Mouse (Mus musculus) heart, adult 8-10 months (tissue): Measurements from ENCODE around the gene Svop. TPM values are rescaled to one million over a fixed set of nuclear protein-coding genes. Genes with fewer than 3 reads are reported as not detected.
A peak's percentile ranks its signal among the peaks of the same experiment; 100 is the strongest.

Experiments used
- DNase-seq: peaks from one replicate; pipeline ENCODE4 v3.0.0; 2022; ENCODE audit warnings: low spot score
- total RNA-seq, 4 experiments: library from RNA; stranded (reverse); gene quantifications; 2 replicates each; pipeline ENCODE4 v1.2.4; 2022

Svop gene
- total RNA-seq, 4 experiments from 2014 or later = not detected

DNA sequence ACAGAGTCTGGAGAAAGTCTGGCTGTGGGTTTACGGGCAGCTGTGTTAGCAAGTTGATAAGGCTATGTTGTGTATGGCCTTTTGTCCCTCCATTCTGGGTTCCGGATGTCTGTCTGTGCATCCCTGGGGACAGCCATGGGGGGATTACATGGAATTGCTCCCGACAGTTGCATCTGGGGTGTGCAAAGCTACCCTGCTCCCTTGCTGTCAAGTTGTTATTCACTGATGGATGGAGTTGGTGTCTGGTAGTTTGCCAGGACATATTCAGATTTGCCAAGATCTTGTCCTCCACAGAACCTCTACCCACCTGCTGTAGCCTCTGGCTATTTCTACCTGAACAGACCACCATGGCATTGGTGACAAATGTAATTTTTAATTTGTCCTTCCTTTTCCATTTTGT lies 45.2 kb downstream of the Svop start:
- no peak for DNase-seq

DNA sequence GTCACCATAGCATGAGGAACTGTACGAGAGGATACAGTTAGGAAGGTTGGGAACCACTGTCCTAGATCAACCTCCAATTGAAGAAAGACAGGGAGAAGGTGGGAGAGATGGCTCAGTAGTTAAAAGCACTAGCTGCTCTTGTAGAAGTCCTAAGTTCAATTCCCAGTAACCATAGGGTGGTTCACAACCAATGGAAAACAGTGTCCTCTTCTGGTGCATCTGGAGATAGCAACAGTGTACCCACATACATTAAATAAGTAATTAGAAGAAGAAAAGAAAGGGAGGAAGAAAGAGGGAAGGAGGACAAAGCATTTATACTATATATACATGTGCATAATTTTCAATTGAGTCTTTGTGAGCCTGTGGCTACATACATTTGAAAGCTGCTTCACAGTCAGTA lies 46.2 kb downstream of the Svop start:
- peak; percentile 16 for DNase-seq

DNA sequence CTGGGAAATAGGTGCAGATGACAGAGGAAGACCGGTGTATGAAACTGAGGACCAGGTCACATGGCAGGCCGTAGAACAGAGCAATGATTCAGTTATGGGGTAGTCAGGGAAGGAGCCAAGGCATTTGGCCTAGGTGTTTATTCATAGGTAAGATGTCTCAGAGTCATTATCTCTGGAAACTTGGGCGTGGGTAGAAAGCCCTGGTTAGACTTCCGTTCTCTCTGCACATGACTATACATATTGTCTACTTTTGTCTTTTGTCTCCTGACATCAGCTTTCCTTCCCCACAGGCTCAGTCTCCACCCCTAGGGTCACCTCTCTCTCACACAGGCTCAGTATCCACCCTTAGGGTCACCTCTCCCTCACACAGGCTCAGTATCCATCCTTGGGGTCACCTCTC lies 47.6 kb downstream of the Svop start:
- no peak for DNase-seq

DNA sequence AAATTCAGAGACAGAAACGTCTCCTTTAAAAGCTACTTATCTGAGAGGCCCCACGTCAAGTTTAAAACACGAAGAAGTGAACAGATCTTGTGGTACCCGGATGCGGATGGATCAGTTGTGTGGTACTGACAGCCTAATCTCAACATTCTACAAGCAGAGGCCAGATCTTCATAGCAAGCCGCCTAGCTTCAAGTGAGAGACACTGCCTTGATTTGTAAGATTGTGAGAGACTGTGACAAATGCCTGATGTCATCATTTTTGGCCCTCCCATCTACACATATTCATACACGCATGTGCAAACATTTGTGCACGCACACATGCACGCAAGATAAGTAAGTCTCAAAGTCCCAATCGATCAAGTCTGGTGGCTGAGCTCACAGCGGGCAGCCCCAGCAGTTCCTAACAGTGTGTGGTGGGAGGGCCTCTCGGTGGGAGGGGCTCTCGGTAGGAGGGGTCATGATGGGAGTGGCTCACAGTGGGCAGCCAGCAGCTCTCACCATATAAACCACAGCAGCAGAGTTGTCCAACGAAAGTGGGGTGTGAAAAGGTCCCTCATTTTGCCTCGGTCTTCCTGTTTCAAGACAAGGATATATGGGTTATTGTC lies 49.9 kb downstream of the Svop start:
- no peak for DNase-seq

DNA sequence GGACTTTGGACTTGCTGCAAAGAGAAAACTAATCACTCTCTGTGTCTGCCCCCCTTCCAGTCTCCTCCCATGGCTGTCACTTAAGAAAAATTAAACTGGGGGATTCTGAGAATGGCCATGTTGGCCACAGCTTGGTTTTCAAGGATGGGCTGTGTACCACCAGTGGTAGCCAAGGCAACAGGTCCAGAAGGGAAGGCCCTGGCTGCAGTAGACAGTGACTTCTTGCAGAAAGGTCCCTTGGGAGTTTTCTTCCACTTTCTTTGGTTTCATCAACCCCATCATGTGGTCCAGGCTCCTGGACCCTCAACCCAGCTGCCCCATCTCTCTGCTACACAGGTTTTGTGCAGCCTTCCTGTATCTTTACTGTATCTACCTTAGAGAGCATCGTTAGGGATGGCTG lies 50.5 kb downstream of the Svop start:
- DNase-seq = no peak

DNA sequence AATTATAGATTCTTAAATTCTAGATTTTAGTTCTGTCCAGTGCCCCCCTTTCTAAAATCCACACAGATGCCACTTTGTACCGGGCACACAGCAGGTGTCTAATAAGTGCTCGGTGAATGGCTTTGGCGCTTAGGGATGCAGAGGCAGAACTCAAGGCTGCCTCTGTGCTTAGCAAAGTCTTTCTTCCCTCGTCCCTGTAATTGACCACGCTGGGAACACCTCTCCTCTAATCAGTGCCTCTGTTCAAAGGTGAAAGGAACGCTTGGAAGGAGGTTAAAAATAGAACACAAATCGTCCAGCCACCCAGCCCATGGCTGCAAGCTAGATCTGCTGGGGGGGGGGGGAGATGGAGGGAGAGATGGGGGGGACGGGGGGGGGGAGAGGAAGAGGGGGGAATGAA lies 50.9 kb downstream of the Svop start:
- DNase-seq = no peak

DNA sequence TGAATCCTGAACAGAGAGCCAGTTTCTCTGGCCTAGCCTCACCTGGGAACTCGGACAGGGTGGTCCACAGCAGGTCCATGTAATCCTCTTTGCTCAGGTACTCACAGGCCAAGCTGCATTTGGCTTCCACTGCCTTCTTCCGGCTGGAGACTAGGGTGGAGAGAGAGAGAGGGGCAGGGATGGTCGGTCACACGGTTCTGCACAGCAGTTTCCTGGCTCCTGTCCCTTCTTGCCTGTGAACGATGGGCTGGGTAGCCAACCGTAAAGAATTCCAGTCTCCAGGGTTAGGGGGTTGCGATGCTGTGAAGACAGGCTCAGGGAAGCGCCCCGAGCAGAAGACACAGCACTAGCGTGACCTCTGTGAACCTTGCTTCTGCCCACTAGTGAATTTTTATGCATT lies 56.3 kb downstream of the Svop start:
- no peak for DNase-seq

DNA sequence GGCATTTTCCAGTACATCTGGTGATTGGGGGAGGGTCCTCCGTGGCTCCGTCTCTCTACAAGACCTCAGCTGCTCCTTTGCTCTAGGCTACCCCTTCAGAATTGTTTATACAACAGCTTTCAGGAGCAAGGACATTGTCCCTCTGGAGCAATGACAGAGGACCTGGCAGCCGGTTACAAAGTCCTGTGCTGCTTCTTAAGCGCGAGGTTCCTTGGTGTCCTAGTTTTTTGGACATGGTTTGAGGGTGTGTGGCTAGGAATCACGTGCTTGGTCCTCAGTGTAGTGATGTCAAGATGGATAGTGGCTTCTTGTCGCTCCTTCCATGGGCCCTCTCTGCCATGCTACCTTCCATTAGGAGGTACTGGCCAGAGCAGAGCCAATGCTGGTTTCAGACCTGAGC lies 57.0 kb downstream of the Svop start:
- no peak for DNase-seq

DNA sequence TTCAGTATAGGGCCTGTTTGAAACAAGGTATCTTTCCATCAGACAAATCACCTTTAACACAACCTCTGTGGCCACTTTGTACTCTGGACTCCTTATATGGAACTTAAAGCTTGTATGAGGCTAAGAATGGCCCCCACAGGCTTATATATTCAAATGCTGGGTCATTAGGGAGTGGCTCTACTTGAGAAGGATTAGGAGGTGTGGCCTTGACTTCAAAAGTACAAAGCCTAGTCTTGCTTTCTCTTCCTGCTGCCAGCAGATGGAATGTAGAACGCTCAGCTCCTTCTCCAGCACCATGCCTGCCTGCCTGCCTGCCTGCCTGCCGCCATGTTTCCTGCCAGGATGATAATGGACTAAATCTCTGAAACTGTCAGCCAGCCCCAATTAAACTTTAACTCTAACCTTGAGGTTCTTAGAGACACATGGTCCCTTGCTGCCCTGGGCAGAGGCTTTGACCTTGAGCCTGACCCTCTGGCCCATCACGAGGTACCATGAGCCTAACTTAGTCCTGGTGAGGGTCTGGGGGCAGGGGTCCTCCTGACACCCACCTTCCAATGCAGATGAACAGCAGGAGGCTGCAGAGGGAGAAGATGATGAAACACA lies 59.1 kb downstream of the Svop start:
- no peak for DNase-seq

DNA sequence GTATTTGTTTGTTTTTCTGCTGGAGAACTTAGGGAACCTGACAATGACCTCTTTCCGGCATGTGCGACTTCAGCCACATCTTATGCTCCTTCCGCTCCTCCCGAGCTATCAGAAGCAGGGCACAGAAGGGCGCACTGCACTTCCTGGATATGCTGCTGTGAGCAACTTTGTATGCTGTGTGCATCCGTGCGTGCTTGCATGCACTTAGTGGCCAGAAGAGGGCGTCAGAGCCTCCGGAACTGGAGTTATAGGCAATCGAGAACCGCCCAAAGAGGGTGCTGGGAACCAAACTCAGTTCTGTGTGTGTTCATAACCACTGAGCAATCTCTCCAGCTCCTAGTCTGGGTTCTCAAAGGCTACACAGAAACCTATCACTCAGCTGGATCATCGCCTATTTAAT lies 60.7 kb downstream of the Svop start:
- no peak for DNase-seq

DNA sequence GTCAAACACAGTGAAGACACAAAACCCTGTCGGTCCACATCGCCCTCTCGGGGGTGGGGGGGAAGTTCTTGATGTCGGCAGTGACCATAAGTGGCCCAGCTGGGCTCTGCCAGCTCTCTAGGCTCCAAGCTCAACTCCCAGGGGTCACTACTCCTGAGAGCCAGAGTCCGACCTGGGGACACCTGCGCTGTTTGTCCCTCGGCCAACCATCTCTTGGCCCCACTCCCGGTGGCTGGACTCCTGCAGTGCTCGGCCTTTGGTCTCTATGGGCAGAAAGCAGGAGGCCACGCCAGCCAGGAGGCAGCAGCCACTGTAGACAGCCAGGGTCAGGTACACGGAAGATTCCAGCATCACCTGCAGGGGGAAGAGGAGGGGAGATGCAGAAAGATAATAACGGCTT lies 63.3 kb downstream of the Svop start:
- no peak for DNase-seq

DNA sequence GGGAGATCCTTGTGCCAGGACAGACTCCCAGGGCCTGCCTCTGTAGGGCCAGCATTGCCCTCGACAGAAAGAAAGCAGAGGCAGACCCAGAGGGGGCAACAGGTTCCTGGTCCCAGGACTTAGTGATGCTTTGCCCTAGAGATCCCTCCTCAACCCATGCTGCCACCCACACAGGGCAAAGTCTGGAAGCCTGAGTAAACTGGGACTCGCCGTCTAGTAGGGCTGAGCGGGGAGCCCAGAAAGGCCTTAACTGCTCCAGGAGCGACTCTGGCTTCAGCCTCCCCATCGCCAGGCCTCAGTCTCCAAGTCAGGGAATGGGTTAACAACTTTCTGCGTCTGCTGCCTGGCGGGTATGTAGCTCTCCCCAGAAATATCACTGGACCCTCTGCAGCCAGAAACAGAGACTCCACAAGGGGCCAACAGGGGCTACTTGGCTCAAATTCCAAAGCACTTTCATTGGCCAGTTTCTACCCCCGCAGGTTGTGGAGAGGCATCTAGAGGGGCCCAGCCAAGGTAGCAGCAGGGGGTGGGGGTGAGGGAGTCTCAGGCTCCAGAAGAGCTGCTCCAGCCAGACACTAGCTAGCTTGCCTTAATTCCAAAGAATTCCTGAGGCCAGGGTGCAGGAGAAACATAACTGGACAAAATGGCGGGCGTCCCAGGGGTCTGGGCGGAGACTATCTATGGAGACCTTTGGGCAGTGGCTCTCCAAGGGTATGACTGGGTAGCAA lies 64.0 kb downstream of the Svop start:
- DNase-seq = no peak

DNA sequence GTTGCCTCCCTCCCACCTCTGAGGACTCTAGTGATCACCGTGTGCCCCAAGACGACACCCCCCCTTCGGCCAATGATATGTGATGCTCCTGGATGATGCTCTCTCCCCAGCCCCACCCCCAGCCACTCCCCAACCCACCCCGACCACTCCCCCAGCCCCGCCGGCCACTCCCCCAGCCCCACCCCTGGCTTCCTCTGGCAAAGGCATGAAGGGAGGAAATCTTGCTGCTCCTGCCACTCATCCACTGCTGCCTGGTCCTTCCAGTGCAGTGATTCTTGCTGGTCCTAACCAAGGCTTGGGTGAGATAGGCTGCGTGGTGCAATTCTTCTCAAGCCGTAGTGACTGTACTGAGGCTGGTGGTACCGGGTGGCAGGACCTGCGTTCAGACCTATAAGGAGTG lies 66.5 kb downstream of the Svop start:
- DNase-seq = no peak

DNA sequence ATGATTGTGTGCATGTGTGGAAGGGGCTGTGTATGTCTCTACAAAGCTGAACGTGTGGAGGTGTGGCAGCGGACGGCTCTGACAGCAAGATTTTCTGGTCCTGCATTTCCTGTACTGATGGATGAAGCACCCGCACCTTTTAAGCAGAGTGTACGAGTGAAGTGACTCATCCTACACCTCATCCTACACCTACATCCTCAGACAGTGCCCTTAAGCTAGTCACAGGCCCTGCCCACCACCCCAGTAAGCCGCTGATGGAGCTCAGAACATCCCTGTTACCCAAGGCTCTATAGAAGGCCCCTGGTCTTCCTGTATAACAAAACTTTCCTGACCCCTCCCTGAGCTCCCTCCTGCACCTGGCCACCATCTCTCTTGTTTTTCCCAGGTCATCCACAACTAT lies 67.0 kb downstream of the Svop start:
- no peak for DNase-seq

DNA sequence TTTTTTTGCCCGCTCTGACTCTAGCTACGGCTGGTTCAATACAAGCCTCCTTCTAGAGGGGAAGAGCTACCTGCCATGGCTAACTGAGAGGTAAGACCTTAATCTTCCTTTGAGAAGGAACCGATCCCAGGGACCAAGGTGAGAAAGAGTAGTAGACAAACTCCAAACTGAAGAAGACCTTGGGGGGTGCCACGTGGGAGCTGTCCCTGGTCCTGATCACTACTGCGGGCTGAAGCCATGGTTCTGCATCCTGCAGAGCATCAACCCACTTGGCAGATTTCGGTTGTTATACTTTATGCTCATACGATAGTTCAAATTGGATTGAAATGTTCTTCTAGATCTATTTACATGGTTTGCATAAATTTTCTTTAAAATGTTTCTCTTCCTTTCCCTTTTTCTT lies 76.2 kb downstream of the Svop start:
- DNase-seq = no peak

DNA sequence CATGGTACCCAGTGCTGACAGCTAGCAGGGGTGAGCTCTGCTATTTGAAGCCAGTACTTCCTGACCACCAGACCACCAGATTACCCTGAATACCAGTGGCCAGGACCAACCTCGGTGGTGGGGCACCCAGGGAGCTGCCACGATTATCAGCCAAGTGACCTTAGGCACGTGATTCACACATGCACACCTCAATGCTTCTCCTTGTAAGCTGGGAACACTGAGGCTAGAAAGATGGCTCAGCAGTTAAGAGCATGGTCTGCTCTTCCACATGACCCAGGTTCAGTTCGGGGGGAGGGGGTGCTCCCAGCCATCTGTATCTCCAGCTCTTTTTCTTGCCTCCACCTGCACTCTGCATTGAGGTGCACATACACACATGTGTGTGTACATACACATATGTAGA lies 82.3 kb downstream of the Svop start:
- DNase-seq = no peak

DNA sequence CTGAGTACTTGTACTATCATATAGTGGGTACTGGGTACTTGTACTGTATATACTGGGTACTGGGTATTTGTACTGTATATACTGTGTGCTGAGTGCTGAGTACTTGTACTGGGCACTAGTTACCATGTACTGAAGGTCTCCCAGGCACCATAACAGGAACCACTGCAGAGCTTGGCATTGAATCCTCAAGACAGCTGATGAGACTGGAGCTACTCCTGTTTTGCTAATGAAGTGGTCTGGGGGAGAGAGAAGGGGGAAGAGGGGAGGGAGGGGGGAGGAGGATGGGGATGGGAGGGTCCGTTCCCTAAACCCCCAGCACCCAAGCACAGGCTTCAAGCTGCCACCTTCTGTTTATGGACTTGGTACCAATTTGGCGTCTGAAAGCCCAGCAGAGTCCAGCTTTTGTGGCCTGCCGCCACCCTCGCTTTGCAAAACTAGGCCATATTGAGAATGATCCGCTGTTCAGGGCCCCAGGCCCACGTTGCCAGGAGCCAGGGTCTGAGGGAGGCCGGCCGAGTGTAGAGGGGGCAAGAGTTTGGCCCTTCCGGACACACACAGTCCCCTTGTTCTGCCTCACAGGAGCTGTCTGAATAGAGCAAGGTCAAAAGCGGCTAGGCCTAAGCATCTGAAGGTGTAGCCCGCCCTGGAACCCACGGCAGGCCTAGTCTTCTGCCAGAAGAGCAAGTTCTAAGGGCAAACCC lies 83.5 kb downstream of the Svop start:
- no peak for DNase-seq

DNA sequence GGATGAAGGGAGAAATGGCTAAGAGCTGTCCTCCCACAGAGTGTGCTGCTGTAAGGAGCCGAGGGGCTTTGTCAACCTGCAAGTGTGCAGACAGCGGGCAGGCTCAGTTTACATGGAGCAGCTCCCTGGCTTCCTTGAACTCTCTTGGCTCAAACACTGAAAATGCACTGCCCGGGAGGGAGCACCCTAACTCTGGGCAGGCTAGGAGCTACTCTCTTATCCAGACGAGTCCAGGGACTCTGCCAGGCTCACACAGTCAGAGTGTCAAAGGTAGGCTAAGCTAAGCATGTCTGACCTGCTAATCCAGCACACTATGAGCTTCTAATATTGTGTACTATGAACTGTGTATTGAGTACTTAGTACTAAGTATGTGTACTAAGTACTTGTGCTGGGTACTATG lies 84.4 kb downstream of the Svop start:
- DNase-seq = no peak

DNA sequence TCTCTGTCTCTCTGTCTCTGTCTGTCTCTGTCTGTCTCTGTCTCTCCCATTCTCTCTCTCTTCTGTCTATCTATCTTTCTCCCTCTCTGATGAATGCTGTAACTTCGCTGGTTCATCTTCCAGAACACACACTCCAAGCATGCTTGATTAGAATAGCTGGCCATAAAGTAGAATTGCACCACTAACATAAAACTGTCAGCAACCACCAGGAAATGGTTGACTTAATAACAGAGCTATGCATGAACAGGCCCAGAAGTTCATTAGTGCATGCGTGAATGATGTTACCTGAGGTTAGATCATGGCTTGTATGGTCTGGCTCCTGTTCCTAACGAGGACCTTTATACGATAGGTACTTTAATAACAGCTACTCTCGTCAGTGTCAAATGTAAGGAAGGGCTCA lies 86.3 kb downstream of the Svop start:
- DNase-seq = no peak

DNA sequence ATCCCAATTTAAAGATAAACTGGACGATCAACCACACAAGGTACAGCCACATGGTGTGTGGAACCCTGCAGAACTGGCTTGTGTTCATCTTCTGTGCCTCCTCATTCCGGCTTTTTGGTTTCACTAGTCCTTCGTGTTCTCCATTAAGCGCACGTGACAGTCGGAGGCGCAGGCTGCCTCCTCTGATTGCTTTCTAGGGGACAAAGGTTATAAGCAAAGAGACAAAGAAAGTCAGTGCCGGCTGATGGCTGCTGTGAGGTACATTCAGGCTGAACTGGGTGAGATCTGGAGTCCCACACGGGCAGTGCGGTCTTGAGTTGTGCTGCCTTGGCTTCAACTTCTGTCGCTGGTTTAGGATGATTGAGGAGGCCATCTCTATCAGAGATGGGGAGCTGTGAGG lies 86.8 kb downstream of the Svop start:
- no peak for DNase-seq

DNA sequence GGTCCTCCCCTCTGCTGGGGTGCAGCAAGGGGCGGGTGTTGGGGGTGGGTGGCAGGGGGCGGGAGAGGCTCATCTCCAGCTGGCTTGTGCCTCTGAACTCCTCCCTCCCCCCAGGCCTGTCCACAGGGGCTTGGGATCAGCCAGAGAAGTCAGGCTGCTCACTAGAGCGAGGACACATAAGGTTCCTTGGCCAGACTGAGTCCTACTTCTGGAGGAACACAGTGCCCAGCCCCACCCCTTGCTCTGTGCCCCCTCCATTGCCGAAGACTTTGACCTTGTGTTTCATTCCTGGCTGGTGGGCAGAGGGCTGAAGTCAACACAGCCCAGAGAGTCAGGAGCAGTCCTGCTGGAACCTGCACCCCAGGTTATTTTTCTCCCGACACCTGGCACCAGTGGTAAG lies 87.8 kb downstream of the Svop start, which contains the start of gene Dao:
Gene Dao, plus strand, starts transcription at position 162 of the 400 bp plus-strand sequence.
- no peak for DNase-seq

DNA sequence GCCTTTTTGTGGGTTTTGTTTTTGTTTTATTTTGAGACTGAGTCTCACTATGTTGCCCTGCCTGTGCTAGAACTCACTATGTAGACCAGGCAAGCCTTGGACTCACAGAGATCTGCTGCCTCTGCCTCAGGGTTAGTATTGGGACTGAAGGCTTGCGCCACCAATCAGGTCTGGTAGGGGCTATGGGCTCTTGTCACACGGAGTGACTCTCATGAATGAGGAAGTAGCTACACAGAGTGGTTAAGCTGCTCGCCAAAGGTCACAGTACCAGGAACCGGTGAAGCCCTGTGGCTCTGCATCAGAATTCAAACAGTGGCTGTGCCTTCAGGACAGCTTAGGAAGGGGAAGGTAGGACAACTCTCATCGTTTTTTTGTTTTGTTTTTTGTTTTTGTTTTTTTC lies 92.0 kb downstream of the Svop start:
- no peak for DNase-seq

DNA sequence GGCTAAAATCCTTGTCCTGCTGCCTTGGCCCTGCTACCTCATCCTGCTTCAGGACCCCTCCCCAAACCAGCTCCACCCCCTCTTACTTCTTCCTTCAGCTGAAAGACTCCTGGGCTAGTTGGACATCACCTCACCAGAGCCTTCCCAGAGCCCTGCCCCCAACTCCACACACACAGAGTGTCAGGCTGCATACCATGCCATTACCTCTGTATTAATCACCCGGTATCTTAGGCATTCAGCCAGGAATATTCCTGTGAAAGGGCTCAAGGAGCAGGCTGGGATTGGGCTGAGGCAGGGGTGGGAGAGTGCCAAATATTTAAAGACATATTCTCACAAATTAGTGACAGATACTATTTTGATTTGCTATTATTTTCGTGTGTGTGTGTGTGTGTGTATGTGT lies 94.9 kb downstream of the Svop start:
- DNase-seq = no peak
